Mouse (Mus musculus) left cerebral cortex, adult 18-20 months (tissue): ENCODE results near the gene Cgnl1. TPM values are rescaled to one million over a fixed set of nuclear protein-coding genes. Genes with fewer than 3 reads are reported as not detected.

ENCODE experiments used
- DNase-seq, 2 experiments: peaks; one replicate each; pipeline ENCODE4 v3.0.0; 2021 to 2022; ENCODE audit warnings: low spot score in 2 of 2, mixed read lengths in 1 of 2
- total RNA-seq, 2 experiments: library from RNA; stranded (reverse); gene quantifications; 2 replicates each; pipeline ENCODE4 v1.2.3; 2021

Gene Cgnl1
- total RNA-seq, 2 experiments from 2014 or later = 7.4 to 9.6 TPM

- no peak for DNase-seq
Observed at GRCm38 (mm10) chr9:71726121-71726520, 45.3 kb downstream of the Cgnl1 start.

GRCm38 (mm10) chr9:71722366-71722765 lies 49.0 kb downstream of the Cgnl1 start:
- no peak for DNase-seq

- DNase-seq = no peak
Observed at GRCm38 (mm10) chr9:71716995-71717394, 54.4 kb downstream of the Cgnl1 start.

GRCm38 (mm10) chr9:71710776-71711175 lies 60.6 kb downstream of the Cgnl1 start:
- no peak for DNase-seq

- no peak for DNase-seq
Observed at GRCm38 (mm10) chr9:71709199-71709598, 62.2 kb downstream of the Cgnl1 start.

- DNase-seq = no peak
Observed at GRCm38 (mm10) chr9:71707989-71708388, 63.4 kb downstream of the Cgnl1 start.

- peak in 1 of 2 experiments; percentile 2 for DNase-seq
Observed at GRCm38 (mm10) chr9:71704332-71705014, 66.9 kb downstream of the Cgnl1 start.

GRCm38 (mm10) chr9:71699087-71699486 lies 72.3 kb downstream of the Cgnl1 start:
- DNase-seq = no peak

- DNase-seq = no peak
Observed at GRCm38 (mm10) chr9:71698116-71698515, 73.3 kb downstream of the Cgnl1 start.

- DNase-seq = no peak
Observed at GRCm38 (mm10) chr9:71697189-71697588, 74.2 kb downstream of the Cgnl1 start.

- DNase-seq = no peak
Observed at GRCm38 (mm10) chr9:71696762-71697161, 74.6 kb downstream of the Cgnl1 start.

- DNase-seq = no peak
Observed at GRCm38 (mm10) chr9:71695133-71695532, 76.3 kb downstream of the Cgnl1 start.

- DNase-seq = no peak
Observed at GRCm38 (mm10) chr9:71694223-71694622, 77.2 kb downstream of the Cgnl1 start.

GRCm38 (mm10) chr9:71693771-71694170 lies 77.6 kb downstream of the Cgnl1 start:
- no peak for DNase-seq

GRCm38 (mm10) chr9:71692165-71692564 lies 79.2 kb downstream of the Cgnl1 start:
- no peak for DNase-seq

- no peak for DNase-seq
Observed at GRCm38 (mm10) chr9:71689369-71690073, 81.9 kb downstream of the Cgnl1 start.

GRCm38 (mm10) chr9:71686463-71686862 lies 84.9 kb downstream of the Cgnl1 start:
- DNase-seq = no peak

- no peak for DNase-seq
Observed at GRCm38 (mm10) chr9:71684772-71685171, 86.6 kb downstream of the Cgnl1 start.

- no peak for DNase-seq
Observed at GRCm38 (mm10) chr9:71680381-71680780, 91.0 kb downstream of the Cgnl1 start.

GRCm38 (mm10) chr9:71679103-71679815 lies 92.1 kb downstream of the Cgnl1 start:
- DNase-seq = no peak

- DNase-seq = no peak
Observed at GRCm38 (mm10) chr9:71676988-71677688, 94.3 kb downstream of the Cgnl1 start.
